Mouse (Mus musculus) forebrain, embryonic 11.5 days (tissue): ENCODE measurements around the gene Ppargc1a. TPM values are rescaled to one million over a fixed set of nuclear protein-coding genes. Genes with fewer than 3 reads are reported as not detected.

Experiments
- ATAC-seq: fragments of 200-750 bp; cut with Nextera tagmentation; replicated peaks from 2 replicates; pipeline ENCODE4 v1.8.0; 2017; ENCODE audit warnings: moderate TSS enrichment; ENCODE audit not compliant: low FRiP score
- DNase-seq: peaks from one replicate; pipeline ENCODE4 v3.0.0-alpha.2; 2017; ENCODE audit warnings: low spot score
- H3K27ac ChIP-seq: fragments of 300-500 bp; sonication (generic); 2 replicates; pipeline ENCODE4 v1.5.1; 2014; ENCODE audit warnings: low read depth, low read length
- H3K27me3 ChIP-seq: fragments of 300-500 bp; sonication (generic); 2 replicates; pipeline ENCODE4 v1.6.1; 2014; ENCODE audit warnings: mild to moderate bottlenecking, low read length, mixed read lengths; ENCODE audit not compliant: control insufficient read depth, insufficient read depth
- H3K36me3 ChIP-seq: fragments of 300-500 bp; sonication (generic); 2 replicates; pipeline ENCODE4 v1.6.1; 2014; ENCODE audit warnings: mild to moderate bottlenecking, low read length, moderate library complexity, mixed read lengths; ENCODE audit not compliant: control insufficient read depth, insufficient read depth
- H3K4me1 ChIP-seq: fragments of 300-500 bp; sonication (generic); replicated peaks from 2 replicates; pipeline ENCODE4 v1.6.1; 2014; ENCODE audit warnings: low read length, mixed read lengths; ENCODE audit not compliant: control insufficient read depth, insufficient read depth
- H3K4me2 ChIP-seq: fragments of 300-500 bp; sonication (generic); 2 replicates; pipeline ENCODE4 v1.6.1; 2014; ENCODE audit warnings: low read depth, mild to moderate bottlenecking, low read length, moderate library complexity, mixed read lengths; ENCODE audit not compliant: severe bottlenecking
- H3K4me3 ChIP-seq: fragments of 300-500 bp; sonication (generic); 2 replicates; pipeline ENCODE4 v1.5.1; 2014; ENCODE audit warnings: low read depth, low read length
- H3K9ac ChIP-seq: fragments of 300-500 bp; sonication (generic); 2 replicates; pipeline ENCODE4 v1.6.1; 2014; ENCODE audit warnings: low read length
- H3K9me3 ChIP-seq: fragments of 300-500 bp; sonication (generic); 2 replicates; pipeline ENCODE4 v1.6.1; 2016; ENCODE audit warnings: low read length, mixed read lengths; ENCODE audit not compliant: control insufficient read depth
- WGBS: fragments of 180-500 bp; shearing (Covaris S2); extraction: QIAGEN DNeasy Blood & Tissue Kit; methylation state at CpG from one replicate; pipeline ENCODE4 v1.1.7; 2014; 5-methylcytosine and 5-hydroxymethylcytosine counted together
- polyA plus RNA-seq: library from polyadenylated mRNA; unstranded; fragments of >200 nt; fragmentation: Nextera tagmentation; extraction: Ambion mirVana; gene quantifications from 2 replicates; pipeline ENCODE4 v1.2.1, GENCODE M21; 2014

The Ppargc1a gene
- polyA plus RNA-seq, 1 experiment from 2014 or later, result 4.3 TPM

DNA sequence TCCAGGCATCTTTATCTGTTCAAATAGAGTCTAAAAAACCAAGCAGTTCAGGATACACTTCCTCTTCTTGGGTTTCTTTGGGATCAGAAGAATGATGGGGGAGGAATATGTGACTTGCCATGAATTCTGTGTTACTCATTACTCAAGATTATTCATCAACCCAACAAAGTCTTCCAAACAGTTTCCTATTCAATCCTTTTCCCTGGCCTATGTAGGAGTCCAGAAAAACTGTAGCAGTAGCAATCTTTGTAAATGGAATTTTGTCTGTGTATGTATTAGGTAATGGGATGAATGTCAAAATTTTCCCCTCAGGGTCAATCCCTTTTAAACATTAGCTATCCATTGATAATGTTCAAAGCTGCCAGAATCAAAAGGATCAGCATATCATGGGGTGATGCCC lies 121.8 kb downstream of the Ppargc1a start:
- Histone ChIP-seq H3K4me2 (no peak overlapping the region), H3K36me3 (no peaks in the 10 kb centered on the region), H3K4me1 (no peaks in the 10 kb centered on the region), H3K9me3 (no peaks in the 10 kb centered on the region), H3K27me3 (no peaks in the 10 kb centered on the region), H3K4me3 (no peak overlapping the region), H3K27ac (no peak overlapping the region), H3K9ac (no peak overlapping the region)
- ATAC-seq (no peak), DNase-seq (no peak)

DNA sequence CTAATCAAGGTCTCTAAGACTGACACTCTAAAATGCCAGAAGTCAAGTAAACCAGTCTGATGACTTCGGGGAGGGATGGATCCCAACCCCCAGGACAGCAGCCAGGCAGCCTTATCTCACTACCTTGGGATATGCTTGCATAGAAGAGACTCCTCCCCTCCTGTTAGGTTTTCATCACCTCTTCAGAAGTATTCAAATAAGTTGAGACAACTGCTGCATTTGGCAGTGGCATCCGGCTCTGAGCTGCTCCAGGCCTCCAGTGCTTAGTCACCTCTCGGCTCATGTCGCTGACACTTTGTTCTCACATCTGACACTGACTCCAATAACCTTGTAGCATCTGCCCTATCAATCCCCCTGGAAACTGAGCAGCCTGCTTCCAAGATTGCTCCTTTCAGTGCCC lies 127.8 kb downstream of the Ppargc1a start:
- Histone ChIP-seq H3K27ac (no peak overlapping the region), H3K9ac (no peak overlapping the region), H3K27me3 (no peaks in the 10 kb centered on the region), H3K4me2 (no peak overlapping the region), H3K4me1 (no peaks in the 10 kb centered on the region), H3K4me3 (no peak overlapping the region), H3K9me3 (no peaks in the 10 kb centered on the region), H3K36me3 (no peaks in the 10 kb centered on the region)
- 57% methylated on average over 4 of the region's 4 CpGs for WGBS
- ATAC-seq (no peak), DNase-seq (no peak)

GRCm38 (mm10) chr5:51433905-51434304 lies 133.6 kb downstream of the Ppargc1a start:
- Histone ChIP-seq H3K27me3 (no peaks in the 10 kb centered on the region), H3K4me3 (no peak overlapping the region), H3K36me3 (no peaks in the 10 kb centered on the region), H3K27ac (no peak overlapping the region), H3K9me3 (no peaks in the 10 kb centered on the region), H3K4me2 (no peak overlapping the region), H3K4me1 (no peaks in the 10 kb centered on the region), H3K9ac (no peak overlapping the region)
- no peak for DNase-seq
- WGBS, result 92% methylated on average over 5 of the region's 5 CpGs
- ATAC-seq, result no peak

DNA sequence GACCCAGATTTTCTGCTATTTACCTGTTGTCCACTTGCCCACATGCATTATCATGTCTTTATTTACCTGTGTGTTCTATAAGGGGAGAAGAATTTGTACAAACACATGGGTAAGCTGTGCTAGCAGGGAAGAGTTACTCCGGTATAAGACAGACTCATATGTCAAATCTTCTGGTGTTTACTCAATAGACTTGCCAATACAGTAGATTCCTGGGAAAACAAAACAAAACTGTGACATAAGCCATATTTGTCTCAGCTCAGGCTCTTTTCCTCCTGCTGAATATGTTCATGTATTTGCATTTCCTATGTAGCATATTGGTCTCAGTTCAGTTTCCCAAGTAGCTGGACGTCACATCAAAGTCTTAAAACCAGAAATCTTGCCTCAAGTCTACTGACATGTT lies 135.0 kb downstream of the Ppargc1a start:
- no peaks in the 10 kb centered on the region for H3K36me3 ChIP-seq
- no peak overlapping the region for H3K27ac ChIP-seq
- DNase-seq, result no peak
- H3K4me3 ChIP-seq, result no peak overlapping the region
- WGBS, result 92% methylated on average over 2 of the region's 2 CpGs
- no peaks in the 10 kb centered on the region for H3K4me1 ChIP-seq
- no peaks in the 10 kb centered on the region for H3K9me3 ChIP-seq
- no peaks in the 10 kb centered on the region for H3K27me3 ChIP-seq
- no peak overlapping the region for H3K4me2 ChIP-seq
- no peak for ATAC-seq
- no peak overlapping the region for H3K9ac ChIP-seq

DNA sequence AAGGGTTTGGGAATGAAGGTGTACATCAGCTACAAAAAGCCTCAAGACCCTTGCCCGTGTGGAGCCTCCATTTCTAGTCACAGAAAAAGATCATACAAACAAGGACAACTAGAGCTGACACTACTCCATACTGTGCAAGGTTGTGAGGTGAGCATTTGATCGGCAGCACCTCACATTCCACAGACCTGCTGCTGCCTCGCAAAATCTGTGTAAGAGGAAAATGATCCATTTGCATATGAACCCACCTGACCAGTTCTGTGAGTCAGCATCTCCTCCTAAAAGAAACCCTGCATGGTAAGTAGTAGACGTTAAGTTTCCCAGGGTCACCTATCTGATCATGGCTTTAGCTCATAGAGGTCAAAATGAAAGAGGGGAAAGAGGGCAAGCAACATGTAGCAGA lies 135.5 kb downstream of the Ppargc1a start:
- no peaks in the 10 kb centered on the region for H3K36me3 ChIP-seq
- H3K4me3 ChIP-seq, result no peak overlapping the region
- DNase-seq (no peak), ATAC-seq (no peak)
- H3K9me3 ChIP-seq, result no peaks in the 10 kb centered on the region
- no peaks in the 10 kb centered on the region for H3K4me1 ChIP-seq
- no peak overlapping the region for H3K4me2 ChIP-seq
- WGBS, result 66% methylated on average over 4 of the region's 4 CpGs
- H3K27ac ChIP-seq, result no peak overlapping the region
- H3K27me3 ChIP-seq, result no peaks in the 10 kb centered on the region
- H3K9ac ChIP-seq, result no peak overlapping the region

- H3K4me2 ChIP-seq, result no peak overlapping the region
- no peaks in the 10 kb centered on the region for H3K27me3 ChIP-seq
- no peak overlapping the region for H3K9ac ChIP-seq
- no peak overlapping the region for H3K4me3 ChIP-seq
- ATAC-seq, result no peak
- no peaks in the 10 kb centered on the region for H3K36me3 ChIP-seq
- no peak for DNase-seq
- H3K9me3 ChIP-seq, result no peaks in the 10 kb centered on the region
- H3K4me1 ChIP-seq, result no peaks in the 10 kb centered on the region
- H3K27ac ChIP-seq, result no peak overlapping the region
Measured at GRCm38 (mm10) chr5:51426406-51426805, 141.1 kb downstream of the Ppargc1a start.

- no peak overlapping the region for H3K27ac ChIP-seq
- WGBS, result 84% methylated on average over 7 of the region's 7 CpGs
- ATAC-seq (no peak), DNase-seq (no peak)
- H3K9ac ChIP-seq, result no peak overlapping the region
- H3K4me2 ChIP-seq, result no peak overlapping the region
- H3K27me3 ChIP-seq, result no peaks in the 10 kb centered on the region
- no peaks in the 10 kb centered on the region; the same call in 1 of the 2 replicates for H3K4me1 ChIP-seq
- H3K9me3 ChIP-seq, result no peaks in the 10 kb centered on the region
- H3K36me3 ChIP-seq, result no peaks in the 10 kb centered on the region
- H3K4me3 ChIP-seq, result no peak overlapping the region
Measured at GRCm38 (mm10) chr5:51416377-51416776, 151.1 kb downstream of the Ppargc1a start.

- Histone ChIP-seq H3K4me1 (no peaks in the 10 kb centered on the region; the same call in 1 of the 2 replicates), H3K9me3 (no peaks in the 10 kb centered on the region), H3K36me3 (no peaks in the 10 kb centered on the region), H3K27ac (no peak overlapping the region), H3K9ac (no peak overlapping the region), H3K27me3 (no peaks in the 10 kb centered on the region), H3K4me2 (no peak overlapping the region), H3K4me3 (no peak overlapping the region)
- WGBS, result 85% methylated on average over 2 of the region's 2 CpGs
- no peak for DNase-seq
- no peak for ATAC-seq
Measured at GRCm38 (mm10) chr5:51415456-51415855, 152.1 kb downstream of the Ppargc1a start.

DNA sequence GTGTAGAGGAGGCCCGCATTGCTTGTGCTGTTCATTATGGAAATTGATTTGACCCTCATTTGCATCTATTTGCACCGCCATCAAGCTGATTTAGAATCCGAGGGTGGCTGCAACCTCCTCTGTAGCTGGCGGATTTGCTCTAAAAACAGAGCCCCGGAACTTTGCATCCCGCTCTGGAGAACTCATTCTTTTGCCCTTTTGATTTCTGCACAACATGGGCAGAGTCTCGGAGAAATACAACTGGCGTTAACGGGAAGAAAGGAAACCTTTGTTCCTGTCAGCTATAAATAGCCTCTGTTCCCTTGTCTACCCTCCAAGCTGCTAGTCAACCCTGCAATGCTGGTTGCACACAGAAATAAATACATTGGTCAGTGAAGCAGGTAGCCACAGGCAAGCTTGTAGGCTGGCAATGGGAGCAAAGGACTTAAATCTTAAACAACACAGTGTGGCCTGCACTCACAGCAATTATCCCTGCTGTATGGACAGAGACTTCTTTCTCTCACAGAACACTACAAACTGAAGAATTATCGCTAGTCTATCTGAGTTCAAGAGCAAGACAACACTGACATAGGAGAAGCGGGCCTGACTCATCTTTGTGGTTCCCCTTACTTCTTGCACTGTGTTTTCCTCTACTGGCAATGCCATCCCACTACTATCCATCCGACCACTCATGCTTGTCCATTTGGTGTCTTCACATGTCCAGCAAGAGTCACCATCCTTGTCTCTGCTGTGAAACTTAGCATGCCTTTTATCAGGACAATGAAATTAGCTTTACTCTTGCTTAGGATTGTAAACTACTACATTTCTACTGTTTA lies 155.0 kb downstream of the Ppargc1a start:
- DNase-seq, result peak; percentile 59
- Histone ChIP-seq H3K4me2 (peak overlapping the region; percentile 35), H3K4me1 (no peaks in the 10 kb centered on the region; the same call in 1 of the 2 replicates), H3K9ac (peak overlapping the region; percentile 29; the same call in 1 of the 2 replicates), H3K9me3 (no peaks in the 10 kb centered on the region), H3K36me3 (no peaks in the 10 kb centered on the region), H3K4me3 (no peak overlapping the region), H3K27me3 (no peaks in the 10 kb centered on the region), H3K27ac (peak overlapping the region; percentile 46; the same call in 1 of the 2 replicates)
- WGBS, result 27% methylated on average over 12 of the region's 12 CpGs
- ATAC-seq, result peak; percentile 84
